Mouse (Mus musculus): ENCODE measurements around the gene Sdhc. TPM values are rescaled to one million over a fixed set of nuclear protein-coding genes. Genes with fewer than 3 reads are reported as not detected.
"Not testable (repeated sequence)": the region's sequence is repeated elsewhere in the genome, so short reads cannot be mapped to it uniquely, and the experiment has no call there.

The Sdhc gene
- polyA plus RNA-seq, 1 experiment: 297 TPM

DNA sequence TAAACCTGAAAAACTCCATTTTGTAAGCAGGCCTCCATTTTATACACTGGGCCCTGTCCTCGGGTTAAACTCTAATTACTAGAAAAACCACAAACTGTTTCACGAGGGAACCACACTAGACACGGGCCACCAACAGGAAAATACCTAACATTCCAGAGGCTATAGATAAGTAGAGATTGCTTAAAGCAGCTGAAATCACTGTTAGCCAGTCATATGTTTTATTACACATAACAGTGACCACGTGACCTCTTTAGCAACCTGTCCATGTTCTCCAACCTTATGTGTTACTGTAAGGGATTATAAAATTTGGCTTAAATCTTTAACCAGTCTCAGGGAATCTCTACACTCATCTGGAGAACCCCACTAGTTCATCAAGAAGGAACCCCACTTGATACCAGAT lies 56.0 kb downstream of the Sdhc start:
- Histone ChIP-seq H3K4me3 (ENCODE audit: insufficient read depth, low read length) (no peak overlapping the region), H3K4me1 (ENCODE audit: control insufficient read depth, insufficient read depth, low read length) (no peaks in the 10 kb centered on the region; the same call in 1 of the 2 replicates), H3K27ac (ENCODE audit: insufficient read depth, low read length) (no peak overlapping the region)
- TF ChIP-seq POLR2A (IDR thresholded peaks at IDR 0.05; ENCODE audit: low read depth, low read length): no peak
- TF ChIP-seq CTCF (IDR thresholded peaks at IDR 0.05; ENCODE audit: borderline replicate concordance, insufficient read depth, low read length): no peak

DNA sequence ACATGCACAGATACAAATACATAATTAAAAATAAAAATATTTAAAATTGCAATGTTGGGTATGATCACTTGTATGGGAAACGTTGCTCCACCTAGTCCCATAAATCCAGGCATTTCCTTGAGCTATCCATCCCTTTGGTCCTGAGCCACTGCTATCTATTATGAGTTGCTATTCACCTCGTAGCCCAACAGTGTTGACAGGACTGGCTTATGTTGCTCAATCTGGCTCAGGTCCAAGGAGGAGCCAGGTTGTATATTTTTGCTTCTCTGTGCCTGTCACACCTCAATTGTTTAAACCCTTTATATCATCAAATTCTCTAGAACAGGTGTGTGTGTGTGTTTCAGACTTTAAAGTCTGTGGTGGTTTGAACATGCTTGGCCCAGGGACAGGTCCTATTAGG lies 59.6 kb downstream of the Sdhc start:
- H3K4me3 ChIP-seq (ENCODE audit: insufficient read depth, low read length): no peak overlapping the region
- no peak overlapping the region for H3K27ac ChIP-seq (ENCODE audit: insufficient read depth, low read length)
- H3K4me1 ChIP-seq (ENCODE audit: control insufficient read depth, insufficient read depth, low read length): no peaks in the 10 kb centered on the region; the same call in 1 of the 2 replicates
- TF ChIP-seq CTCF (IDR thresholded peaks at IDR 0.05; ENCODE audit: borderline replicate concordance, insufficient read depth, low read length): no peak
- no peak for TF ChIP-seq POLR2A (IDR thresholded peaks at IDR 0.05; ENCODE audit: low read depth, low read length)

DNA sequence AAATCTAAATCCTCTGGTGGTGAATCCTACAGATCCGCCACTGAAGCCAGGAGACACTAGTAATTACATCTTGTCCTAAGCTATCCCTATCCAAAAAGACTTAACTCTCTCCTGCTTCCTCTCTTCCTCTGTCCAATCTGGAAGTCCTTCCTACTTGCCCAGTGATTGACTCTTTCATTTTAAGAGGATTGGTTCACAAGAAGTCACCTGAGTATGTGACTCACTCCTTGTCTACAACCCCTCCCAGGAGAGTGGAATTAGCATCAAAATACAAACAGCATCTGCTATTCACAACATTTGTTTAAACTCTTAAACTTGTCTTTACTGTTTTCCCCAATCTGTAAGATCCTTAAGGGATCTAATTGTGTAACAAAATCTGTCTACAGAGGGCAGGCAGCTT lies 60.5 kb downstream of the Sdhc start:
- TF ChIP-seq CTCF (IDR thresholded peaks at IDR 0.05; ENCODE audit: borderline replicate concordance, insufficient read depth, low read length): no peak
- TF ChIP-seq POLR2A (IDR thresholded peaks at IDR 0.05; ENCODE audit: low read depth, low read length): no peak
- Histone ChIP-seq H3K4me1 (ENCODE audit: control insufficient read depth, insufficient read depth, low read length) (no peaks in the 10 kb centered on the region; the same call in 1 of the 2 replicates), H3K4me3 (ENCODE audit: insufficient read depth, low read length) (no peak overlapping the region), H3K27ac (ENCODE audit: insufficient read depth, low read length) (no peak overlapping the region)

DNA sequence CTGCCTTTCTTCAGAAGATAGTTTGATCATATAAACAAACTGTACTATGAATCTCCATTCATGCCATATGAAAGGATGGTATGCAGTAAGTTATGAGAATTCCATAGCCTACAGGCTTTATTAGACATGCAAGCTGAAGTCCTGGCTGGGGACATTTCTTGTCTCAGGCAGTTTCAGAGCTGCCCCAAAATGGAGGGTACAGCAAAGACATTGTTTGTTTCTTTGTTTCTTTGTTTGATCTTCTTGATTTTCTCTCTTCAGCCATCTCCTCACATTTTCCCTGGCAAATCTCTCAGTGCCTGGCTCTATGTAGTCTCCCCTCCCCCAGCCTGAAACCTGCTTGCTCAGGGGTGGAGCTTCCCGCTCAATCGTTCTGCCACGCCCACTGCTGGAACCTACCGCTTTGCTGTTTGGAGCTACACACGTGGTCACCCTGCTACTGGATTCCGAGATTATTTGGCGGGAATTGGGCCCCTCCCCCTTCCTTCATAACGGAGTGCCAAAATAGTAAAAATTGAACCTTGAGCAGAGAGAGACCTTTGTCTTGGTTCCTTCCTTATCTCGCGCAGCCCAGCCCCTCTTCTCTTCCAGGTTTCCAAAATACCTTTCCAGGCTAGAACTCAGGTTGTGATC lies 62.0 kb downstream of the Sdhc start:
- not testable (repeated sequence) for H3K27ac ChIP-seq (ENCODE audit: insufficient read depth, low read length); H3K4me3 ChIP-seq (ENCODE audit: insufficient read depth, low read length); H3K4me1 ChIP-seq (ENCODE audit: control insufficient read depth, insufficient read depth, low read length)

DNA sequence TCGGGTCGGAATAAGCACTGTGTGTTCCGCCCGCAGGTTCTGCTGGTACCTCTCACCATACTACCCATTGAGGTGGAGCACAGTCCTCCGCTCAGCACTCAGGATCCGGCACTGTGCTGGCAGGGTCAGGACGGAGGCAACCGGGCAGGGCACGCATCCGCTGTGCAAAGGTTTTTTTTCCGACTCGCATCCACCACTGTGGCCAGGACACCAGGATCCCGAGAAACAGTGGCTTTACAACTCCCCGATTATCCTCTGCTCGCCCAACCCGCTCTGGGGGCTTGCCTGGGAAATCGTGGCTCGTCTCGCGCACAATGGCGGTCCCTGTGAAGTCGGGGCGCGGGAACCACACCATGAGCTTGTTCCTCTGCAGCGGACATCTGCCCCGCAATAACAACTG lies 64.7 kb downstream of the Sdhc start:
- H3K4me3 ChIP-seq (ENCODE audit: insufficient read depth, low read length): peak overlapping the region; percentile 41
- no peak overlapping the region for H3K27ac ChIP-seq (ENCODE audit: insufficient read depth, low read length)
- no peak for TF ChIP-seq CTCF (IDR thresholded peaks at IDR 0.05; ENCODE audit: borderline replicate concordance, insufficient read depth, low read length)
- no peak for TF ChIP-seq POLR2A (IDR thresholded peaks at IDR 0.05; ENCODE audit: low read depth, low read length)
- no peaks in the 10 kb centered on the region for H3K4me1 ChIP-seq (ENCODE audit: control insufficient read depth, insufficient read depth, low read length)

DNA sequence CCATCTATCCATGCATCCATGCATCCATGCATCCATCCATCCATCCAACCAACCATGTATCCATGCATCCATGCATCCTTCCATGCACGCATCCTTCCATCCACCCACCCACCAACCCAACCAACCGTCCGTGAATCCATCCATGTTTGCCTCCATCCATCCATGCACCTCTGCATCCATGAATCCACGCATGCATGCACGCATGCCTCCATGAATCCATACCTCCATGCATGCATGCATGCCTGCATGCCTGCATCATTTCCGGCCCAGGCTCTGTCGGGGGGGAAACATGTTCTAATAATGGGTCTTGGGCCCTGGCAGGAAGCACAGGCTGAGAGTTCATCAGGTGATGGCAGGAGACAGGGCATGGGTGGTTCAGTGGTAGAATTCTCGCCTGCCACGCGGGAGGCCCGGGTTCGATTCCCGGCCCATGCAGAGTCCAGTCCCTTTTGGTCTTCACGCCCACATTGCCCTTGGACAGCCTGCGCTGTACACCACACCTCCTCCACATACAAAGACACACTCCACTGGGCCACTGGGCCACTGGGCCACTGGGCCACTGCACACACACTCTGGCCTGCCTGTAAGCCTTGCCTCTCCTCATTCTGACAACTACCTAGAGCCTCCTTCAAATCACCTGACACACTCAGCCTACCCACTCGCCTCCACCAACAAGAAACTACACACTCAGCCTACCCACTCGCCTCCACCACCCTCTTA lies 68.7 kb downstream of the Sdhc start:
- not testable (repeated sequence) for H3K4me3 ChIP-seq (ENCODE audit: insufficient read depth, low read length); H3K4me1 ChIP-seq (ENCODE audit: control insufficient read depth, insufficient read depth, low read length); H3K27ac ChIP-seq (ENCODE audit: insufficient read depth, low read length)

DNA sequence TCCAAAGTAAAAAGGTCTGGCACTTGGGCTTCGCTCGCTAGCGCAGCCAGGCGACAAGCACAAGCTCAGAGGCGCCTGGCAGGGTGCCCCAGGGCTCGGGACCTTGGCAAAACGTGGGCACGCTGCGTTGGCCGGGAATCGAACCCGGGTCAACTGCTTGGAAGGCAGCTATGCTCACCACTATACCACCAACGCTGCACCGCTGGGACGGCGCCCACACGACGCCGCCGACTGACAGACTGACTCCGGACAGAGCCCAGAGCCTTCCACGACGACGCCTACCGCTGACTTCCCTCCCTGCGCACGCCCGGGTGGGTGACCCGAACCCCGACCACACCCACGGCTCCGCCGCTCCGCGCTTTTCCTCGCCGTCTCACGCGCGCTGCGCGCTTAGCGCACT lies 70.6 kb downstream of the Sdhc start:
- H3K27ac ChIP-seq (ENCODE audit: insufficient read depth, low read length); H3K4me3 ChIP-seq (ENCODE audit: insufficient read depth, low read length); H3K4me1 ChIP-seq (ENCODE audit: control insufficient read depth, insufficient read depth, low read length): not testable (repeated sequence)

DNA sequence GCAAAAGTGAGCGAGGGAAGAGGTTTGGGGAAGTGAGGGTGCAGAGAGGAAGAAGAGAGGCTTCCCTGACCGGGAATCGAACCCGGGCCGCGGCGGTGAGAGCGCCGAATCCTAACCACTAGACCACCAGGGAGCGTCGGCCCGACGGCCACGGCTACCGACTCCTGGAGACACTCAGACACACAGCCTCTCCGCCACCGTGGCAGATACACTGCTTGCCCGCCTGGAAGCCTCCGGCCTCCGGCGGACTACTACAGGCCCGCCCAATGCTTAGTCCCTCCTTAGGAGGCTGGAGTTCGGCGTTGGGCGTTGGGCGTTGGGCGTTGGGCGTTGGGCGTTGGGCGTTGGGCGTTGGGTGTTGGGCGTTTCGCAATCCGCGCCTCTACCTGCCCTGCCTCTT lies 71.1 kb downstream of the Sdhc start:
- not testable (repeated sequence) for H3K4me1 ChIP-seq (ENCODE audit: control insufficient read depth, insufficient read depth, low read length); H3K27ac ChIP-seq (ENCODE audit: insufficient read depth, low read length); H3K4me3 ChIP-seq (ENCODE audit: insufficient read depth, low read length)

DNA sequence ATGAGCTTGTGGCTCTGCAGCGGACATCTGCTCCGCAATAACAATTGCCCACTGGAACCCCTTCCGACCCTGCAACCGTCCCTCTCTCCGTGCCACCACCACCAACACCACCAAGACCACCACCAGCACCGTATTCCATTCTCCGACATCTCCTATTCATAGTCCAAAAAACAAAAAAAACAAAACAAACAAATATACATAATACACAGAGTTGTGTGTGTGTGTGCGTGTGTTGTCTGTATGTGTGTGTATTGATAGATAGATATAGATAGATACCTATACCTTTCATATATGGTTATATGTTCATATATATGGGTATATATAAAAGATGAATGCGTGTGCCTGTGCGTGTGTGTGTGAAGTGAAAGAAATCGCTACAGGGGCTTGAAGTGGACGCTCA lies 72.0 kb downstream of the Sdhc start:
- not testable (repeated sequence) for H3K4me1 ChIP-seq (ENCODE audit: control insufficient read depth, insufficient read depth, low read length); H3K4me3 ChIP-seq (ENCODE audit: insufficient read depth, low read length)

DNA sequence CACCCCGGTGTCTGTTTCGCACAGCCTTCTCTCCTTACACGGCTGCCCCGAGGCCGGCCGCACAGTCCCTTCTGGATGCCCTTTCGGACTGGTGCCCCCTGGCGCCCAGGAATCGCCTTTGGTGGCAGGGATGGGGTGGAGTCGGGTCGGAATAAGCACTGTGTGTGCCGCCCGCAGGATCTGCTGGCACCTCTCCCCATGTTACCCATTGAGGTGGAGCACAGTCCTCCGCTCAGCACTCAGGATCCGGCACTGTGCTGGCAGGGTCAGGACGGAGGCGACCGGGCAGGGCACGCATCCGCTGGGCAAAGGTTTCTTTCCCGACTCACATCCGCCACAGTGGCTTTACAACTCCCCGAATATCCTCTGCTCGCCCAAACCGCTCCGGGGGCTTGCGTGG lies 72.4 kb downstream of the Sdhc start:
- not testable (repeated sequence) for H3K27ac ChIP-seq (ENCODE audit: insufficient read depth, low read length); H3K4me1 ChIP-seq (ENCODE audit: control insufficient read depth, insufficient read depth, low read length); H3K4me3 ChIP-seq (ENCODE audit: insufficient read depth, low read length)

More for the DNA sequence above, 72.0 kb downstream of the Sdhc start:
- H3K27ac ChIP-seq (ENCODE audit: insufficient read depth, low read length): not testable (repeated sequence)

DNA sequence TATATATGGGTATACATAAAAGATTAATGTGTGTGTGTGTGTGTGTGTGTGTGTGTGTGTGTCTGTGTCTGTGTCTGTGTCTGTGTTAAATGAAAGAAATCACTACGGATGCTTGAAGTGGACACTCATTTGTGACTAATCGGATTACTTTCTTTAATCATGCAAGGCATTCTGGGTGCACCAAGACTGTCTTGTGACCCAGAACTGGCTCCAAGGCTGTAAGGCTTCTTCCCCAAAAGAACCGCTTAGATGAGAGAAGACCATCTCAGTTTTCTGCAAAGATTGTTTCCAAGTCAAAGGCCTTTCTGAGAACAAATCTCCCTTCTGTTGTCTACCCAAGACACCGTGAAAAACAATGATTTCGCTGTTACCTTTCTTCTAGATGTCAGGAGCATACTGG lies 73.2 kb downstream of the Sdhc start:
- H3K4me1 ChIP-seq (ENCODE audit: control insufficient read depth, insufficient read depth, low read length); H3K27ac ChIP-seq (ENCODE audit: insufficient read depth, low read length); H3K4me3 ChIP-seq (ENCODE audit: insufficient read depth, low read length): not testable (repeated sequence)

Other genes with a start within 250 kb of the Sdhc start
- not detected in 2 replicates for gene Fcrlb, start 237.7 kb downstream of the Sdhc start, polyA plus RNA-seq (2011; ENCODE audit: insufficient read length, low read depth, missing spikeins)
- not detected in 2 replicates for gene Fcrla, start 223.0 kb downstream of the Sdhc start, polyA plus RNA-seq (2011; ENCODE audit: insufficient read length, low read depth, missing spikeins)
- 0.51 TPM in 1 of 2 replicates, not detected in the other for gene Fcgr2b, start 174.1 kb downstream of the Sdhc start, polyA plus RNA-seq (2011; ENCODE audit: insufficient read length, low read depth, missing spikeins)
- gene Fcgr4, start 131.7 kb downstream of the Sdhc start, polyA plus RNA-seq (2011; ENCODE audit: insufficient read length, low read depth, missing spikeins): not detected in 2 replicates
- gene Fcgr3, start 85.7 kb downstream of the Sdhc start, polyA plus RNA-seq (2011; ENCODE audit: insufficient read length, low read depth, missing spikeins): 3.9 TPM in 1 of 2 replicates, not detected in the other
- 2.4 and 2.5 TPM in 2 replicates for gene Cfap126, start 36.7 kb downstream of the Sdhc start, polyA plus RNA-seq (2011; ENCODE audit: insufficient read length, low read depth, missing spikeins)
- gene Mpz, start 108 bp upstream of the Sdhc start, polyA plus RNA-seq (2011; ENCODE audit: insufficient read length, low read depth, missing spikeins): 1.2 TPM in 1 of 2 replicates, not detected in the other
- 6.2 and 12.2 TPM in 2 replicates for gene Pcp4l1, start 45.7 kb upstream of the Sdhc start, polyA plus RNA-seq (2011; ENCODE audit: insufficient read length, low read depth, missing spikeins)
- gene Nr1i3, start 63.4 kb upstream of the Sdhc start, polyA plus RNA-seq (2011; ENCODE audit: insufficient read length, low read depth, missing spikeins): not detected in 2 replicates
- 26.9 and 29.9 TPM in 2 replicates for gene Tomm40l, start 71.9 kb upstream of the Sdhc start, polyA plus RNA-seq (2011; ENCODE audit: insufficient read length, low read depth, missing spikeins)
- gene Apoa2, start 74.5 kb upstream of the Sdhc start, polyA plus RNA-seq (2011; ENCODE audit: insufficient read length, low read depth, missing spikeins): 1.2 and 1.3 TPM in 2 replicates
- 1.6 and 7.1 TPM in 2 replicates for gene Fcer1g, start 83.8 kb upstream of the Sdhc start, polyA plus RNA-seq (2011; ENCODE audit: insufficient read length, low read depth, missing spikeins)
- 24.3 and 25.8 TPM in 2 replicates for gene Adamts4, start 99.8 kb upstream of the Sdhc start, polyA plus RNA-seq (2011; ENCODE audit: insufficient read length, low read depth, missing spikeins)
- gene Ndufs2, start 100.8 kb upstream of the Sdhc start, polyA plus RNA-seq (2011; ENCODE audit: insufficient read length, low read depth, missing spikeins): 226 and 234 TPM in 2 replicates
- gene B4galt3, start 119.7 kb upstream of the Sdhc start, polyA plus RNA-seq (2011; ENCODE audit: insufficient read length, low read depth, missing spikeins): 53.2 and 55.1 TPM in 2 replicates
- gene Ppox, start 130.6 kb upstream of the Sdhc start, polyA plus RNA-seq (2011; ENCODE audit: insufficient read length, low read depth, missing spikeins): 23.9 and 24.3 TPM in 2 replicates
- gene Usp21, start 137.4 kb upstream of the Sdhc start, polyA plus RNA-seq (2011; ENCODE audit: insufficient read length, low read depth, missing spikeins): 36.8 and 59.0 TPM in 2 replicates
- 77.8 and 81.9 TPM in 2 replicates for gene Ufc1, start 144.4 kb upstream of the Sdhc start, polyA plus RNA-seq (2011; ENCODE audit: insufficient read length, low read depth, missing spikeins)
- gene Dedd, start 178.5 kb upstream of the Sdhc start, polyA plus RNA-seq (2011; ENCODE audit: insufficient read length, low read depth, missing spikeins): 43.1 and 53.2 TPM in 2 replicates
- gene Nit1, start 195.0 kb upstream of the Sdhc start, polyA plus RNA-seq (2011; ENCODE audit: insufficient read length, low read depth, missing spikeins): 33.6 and 36.9 TPM in 2 replicates
- gene Pfdn2, start 195.1 kb upstream of the Sdhc start, polyA plus RNA-seq (2011; ENCODE audit: insufficient read length, low read depth, missing spikeins): 97.0 and 103 TPM in 2 replicates
- gene Klhdc9, start 210.2 kb upstream of the Sdhc start, polyA plus RNA-seq (2011; ENCODE audit: insufficient read length, low read depth, missing spikeins): not detected in 2 replicates
- gene Nectin4, start 219.5 kb upstream of the Sdhc start, polyA plus RNA-seq (2011; ENCODE audit: insufficient read length, low read depth, missing spikeins): 0.15 TPM in 1 of 2 replicates, not detected in the other
- gene Arhgap30, start 238.4 kb upstream of the Sdhc start, polyA plus RNA-seq (2011; ENCODE audit: insufficient read length, low read depth, missing spikeins): 0.47 TPM in 1 of 2 replicates, not detected in the other